Mouse (Mus musculus): ENCODE data around the gene Dbx1.

The Dbx1 gene

DNA sequence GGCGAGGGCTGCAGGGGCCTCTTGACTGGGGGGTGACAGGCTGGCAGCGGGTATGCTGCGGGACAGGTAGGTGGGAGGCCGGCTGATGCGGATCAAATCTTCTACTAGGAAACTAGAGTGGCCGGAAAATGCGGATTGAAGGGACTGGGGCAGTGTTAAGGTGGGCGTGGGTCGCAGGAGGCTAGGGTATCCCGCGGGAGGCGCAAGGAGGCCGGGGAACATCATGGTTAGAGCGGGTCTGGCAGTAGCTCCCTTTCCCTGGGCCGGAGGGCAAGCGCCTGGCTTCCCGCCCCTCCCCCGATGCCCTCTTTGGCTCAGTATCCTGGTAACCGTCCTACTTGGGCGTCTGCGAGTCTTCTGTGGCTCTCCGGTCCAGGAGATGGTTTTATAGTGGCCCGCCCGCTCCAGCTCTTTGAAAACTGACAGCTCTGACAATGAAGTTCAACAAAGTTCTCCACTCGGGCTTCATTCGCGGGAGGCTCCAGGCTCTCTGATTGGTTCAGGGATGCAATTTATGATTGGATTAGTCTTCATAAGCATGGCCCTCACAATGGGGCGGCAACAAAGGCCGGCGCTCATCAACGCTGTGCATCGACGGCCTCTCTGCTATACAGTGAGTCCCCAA, at the start of gene Dbx1:
Dbx1 (minus strand) TSS at position 359 of the 625 bp plus-strand sequence.
- no peak for DNase-seq (ENCODE audit: low read depth, low spot score)

DNA sequence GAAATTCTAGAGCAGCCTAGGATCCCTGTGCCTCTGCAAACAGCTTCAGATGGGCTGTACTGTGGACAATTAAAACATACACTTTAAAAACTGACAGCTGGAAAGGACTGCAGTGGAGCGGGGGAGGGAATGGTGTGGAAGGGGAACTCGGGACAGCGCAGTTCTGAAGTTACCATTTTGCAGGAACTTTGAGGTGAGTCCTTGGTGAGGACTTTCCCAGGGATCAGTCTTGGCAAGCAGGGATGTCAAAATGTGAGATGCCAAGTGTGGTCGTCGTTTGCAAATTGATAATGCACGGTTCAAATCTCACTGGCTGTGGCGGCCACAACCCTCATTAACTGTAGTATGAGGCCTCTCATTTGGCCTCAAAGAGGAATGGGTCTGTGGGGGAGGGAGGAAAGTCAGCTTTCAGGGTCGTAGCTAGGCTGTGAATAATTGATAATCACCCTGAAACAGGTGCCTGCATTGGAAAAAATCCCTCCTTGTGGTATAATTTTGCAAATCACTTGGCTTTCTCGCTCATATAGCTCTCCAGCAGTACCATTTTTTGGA, 42.3 kb upstream of the Dbx1 start:
- DNase-seq (ENCODE audit: low read depth, low spot score): no peak

DNA sequence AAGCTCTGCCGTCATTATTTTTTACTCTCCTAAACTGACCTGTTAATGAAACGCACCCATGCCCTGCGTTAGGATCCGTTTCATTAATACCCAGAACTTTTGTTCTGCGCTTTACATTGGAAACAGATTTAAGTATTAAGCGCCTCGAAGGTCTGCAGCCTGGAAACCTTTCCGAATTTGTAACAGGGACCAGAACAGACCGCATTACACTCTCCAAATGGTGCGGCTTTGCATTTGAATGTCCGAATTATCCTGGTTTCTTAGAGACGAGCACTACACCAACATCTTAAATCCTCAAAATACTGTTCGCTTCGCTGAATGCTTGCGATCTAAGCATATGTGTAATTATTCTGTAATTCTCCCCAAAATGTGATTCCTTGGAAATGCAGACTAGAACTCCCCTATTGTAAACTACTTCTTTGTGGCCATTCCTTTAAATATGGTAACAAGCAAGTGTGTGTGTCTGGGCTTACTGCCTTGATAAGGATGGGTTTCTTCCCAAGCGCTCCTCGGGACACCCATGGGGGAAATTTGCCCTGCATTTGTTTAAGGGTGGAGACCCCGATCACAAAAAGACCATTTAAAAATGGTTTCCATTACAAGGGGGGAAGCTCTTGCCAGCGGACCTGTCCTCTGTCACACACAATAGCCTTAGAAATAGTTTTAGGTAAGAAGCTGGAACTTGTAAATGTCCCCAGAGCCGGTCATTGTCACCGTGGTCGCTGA, 41.6 kb upstream of the Dbx1 start:
- no peak for DNase-seq (ENCODE audit: low read depth, low spot score)

DNA sequence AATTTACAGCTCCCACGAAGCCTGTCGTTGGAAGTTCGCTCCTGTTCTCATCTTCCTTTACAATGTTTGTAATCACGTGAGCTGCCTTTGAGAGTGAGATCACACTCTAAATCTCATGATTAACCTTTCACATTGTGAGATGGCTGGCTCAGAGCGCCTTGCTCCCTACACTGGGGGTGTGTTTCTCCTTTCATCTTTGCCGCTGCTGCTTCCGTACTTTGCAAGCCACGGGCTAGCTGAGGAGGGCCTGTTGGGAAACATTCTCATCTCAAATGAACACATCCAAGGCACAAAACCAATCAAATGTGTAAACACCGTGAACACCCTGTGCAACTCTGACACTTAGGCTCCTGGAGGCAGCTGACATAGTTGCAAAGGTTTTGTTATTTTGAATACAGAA, 40.5 kb upstream of the Dbx1 start:
- DNase-seq (ENCODE audit: low read depth, low spot score): peak; percentile 2

DNA sequence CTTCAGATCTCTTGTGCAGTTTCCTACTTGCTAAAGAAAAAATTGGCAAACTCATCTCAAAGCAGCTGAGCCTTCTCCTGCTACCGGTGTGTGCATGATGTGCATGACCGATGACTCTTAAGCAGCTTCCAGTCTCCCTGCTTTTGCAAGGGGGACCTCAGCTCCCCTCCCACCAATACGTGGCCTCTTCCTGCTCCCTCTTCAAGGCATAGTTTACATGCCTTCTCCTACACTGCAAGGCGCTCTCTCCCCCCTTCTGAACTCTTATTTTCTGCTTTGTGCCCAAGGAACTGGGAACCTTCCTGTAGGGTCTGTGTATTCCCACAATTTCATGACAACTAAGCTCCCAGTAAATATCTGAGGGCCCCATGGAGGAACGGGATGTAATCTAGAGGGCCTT, 40.0 kb upstream of the Dbx1 start:
- no peak for DNase-seq (ENCODE audit: low read depth, low spot score)

DNA sequence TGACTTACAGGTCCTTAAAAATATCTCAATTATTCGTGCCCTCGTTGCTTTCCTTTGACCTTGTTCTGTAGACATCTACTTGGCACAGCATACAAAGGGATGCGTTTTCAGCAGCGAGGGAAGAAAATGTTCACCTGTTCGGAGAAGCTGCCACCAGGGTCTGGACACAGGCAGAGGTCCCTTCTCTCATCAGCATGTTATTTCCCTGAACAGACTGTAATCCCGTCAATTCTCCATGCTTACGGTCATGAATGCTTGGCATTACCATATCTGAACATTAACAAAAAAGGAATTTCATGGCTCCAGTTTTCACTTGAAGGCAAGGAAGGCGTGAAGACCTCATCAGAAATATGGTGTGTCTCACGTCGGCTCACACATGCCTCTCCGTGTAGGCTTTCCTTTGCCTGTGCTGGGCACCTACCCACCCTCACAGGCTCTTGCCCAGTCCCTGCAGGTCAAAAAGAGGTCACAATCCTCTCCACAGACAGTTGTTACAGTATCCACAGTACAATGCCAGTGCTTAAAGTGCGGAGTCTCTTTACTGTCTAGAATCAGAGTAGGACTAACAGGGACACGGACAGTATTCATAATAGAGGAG, 31.7 kb upstream of the Dbx1 start:
- DNase-seq (ENCODE audit: low read depth, low spot score): no peak

DNA sequence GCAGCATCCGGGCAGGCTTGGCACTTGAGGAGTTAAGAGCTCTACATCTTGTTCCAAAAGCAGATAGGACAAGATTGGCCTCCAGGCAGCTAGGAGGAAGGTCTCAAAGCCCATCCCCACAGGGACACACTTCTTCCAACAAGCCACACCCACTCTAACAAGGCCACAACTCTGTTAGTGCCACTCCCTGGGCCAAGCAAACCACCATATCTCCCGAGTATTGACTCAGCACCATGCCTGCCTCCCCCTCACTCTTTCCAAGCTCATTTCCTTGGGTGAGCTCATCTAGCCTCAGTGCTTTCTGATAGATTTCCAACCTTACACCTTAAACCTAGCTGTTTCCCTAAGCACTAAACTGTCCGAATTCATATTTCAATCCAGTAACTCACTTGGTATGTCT, 26.9 kb upstream of the Dbx1 start:
- DNase-seq (ENCODE audit: low read depth, low spot score): no peak

DNA sequence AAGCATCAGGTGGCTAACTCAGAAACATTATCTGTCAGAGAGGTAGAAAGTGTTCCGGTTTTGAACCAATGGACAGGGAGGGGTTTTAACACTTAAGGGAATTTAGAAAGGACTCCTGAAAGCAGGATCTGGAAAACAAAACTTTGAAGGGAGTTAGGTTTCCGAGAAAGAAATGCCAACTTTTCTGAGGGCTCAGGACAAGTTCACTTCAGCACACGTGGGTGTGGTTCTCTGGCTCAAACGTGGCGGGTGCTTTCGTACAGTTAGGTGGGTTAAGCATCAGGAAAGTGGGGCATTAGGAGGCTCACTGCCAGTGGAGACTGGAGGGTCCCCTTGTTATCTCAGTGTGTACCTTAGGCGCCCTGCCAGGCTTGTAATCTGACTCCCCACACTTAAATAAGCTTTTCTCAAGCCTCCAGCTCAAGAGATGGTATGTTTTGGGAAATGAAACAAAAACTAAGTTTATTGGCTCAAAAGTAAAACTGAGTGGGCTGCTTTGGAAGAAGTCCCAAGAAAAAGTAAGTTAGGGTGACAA, 25.9 kb upstream of the Dbx1 start:
- DNase-seq (ENCODE audit: low read depth, low spot score): no peak

DNA sequence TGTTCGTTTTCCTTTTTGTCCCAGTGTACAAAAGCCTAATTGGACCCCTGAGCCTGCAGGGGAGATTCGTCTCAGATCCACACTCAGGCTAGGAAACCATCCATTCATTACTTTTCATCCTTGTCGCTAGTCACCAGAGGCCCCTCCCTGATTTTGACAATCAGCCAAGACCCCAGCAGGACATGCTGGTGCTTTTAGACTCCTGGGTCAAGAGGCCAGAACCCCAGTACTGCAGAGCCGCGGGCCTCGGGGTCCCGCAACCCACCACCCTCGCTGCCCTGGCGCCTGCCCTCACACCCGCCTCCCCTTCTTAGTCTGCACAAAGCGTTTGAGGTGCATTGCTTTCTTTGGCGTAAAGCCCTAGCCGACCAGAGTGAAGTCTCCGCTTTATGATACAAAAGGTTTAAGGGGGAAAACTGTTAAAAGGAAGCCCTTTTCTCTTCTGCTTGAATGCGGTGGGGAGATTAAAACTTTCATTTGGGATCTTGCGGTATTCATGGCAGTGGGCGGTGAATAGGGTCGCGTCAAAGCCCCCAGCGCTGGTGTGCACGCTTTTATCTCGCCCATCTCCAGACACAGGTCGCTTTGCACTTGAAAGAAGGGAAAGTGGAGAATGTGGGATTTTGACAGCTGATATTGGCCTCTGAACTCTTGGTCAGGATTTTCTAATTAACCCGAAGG, 25.3 kb upstream of the Dbx1 start:
- DNase-seq (ENCODE audit: low read depth, low spot score): no peak

DNA sequence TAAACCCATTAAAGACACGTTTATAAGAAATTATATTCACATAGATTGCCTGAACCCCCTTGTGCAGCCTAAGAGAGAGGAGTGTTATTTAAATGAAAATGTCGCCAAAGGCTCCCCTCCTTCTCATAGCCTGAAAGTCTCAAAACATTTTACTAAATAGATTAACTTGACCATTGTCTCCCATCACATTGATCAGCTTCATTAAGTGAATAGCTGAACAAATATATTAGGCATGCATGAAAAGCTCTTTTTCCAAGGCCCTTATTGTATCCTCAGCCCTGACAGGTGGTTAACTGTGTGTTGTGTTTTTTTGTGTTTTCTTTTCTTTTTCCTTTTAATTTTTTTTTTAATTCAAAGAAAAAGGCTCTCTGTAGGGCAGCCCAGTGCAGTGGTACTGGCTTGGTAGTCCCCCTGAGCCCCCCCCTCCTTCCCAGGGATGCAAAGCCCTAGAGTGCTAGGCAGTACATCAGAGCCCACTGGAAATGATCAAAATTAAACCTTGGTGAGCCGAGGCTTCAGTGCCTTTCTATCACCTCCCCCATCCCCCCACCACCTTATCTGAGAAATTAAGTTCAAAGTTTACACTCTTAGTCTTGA, 4.2 kb upstream of the Dbx1 start:
- no peak for DNase-seq (ENCODE audit: low read depth, low spot score)

DNA sequence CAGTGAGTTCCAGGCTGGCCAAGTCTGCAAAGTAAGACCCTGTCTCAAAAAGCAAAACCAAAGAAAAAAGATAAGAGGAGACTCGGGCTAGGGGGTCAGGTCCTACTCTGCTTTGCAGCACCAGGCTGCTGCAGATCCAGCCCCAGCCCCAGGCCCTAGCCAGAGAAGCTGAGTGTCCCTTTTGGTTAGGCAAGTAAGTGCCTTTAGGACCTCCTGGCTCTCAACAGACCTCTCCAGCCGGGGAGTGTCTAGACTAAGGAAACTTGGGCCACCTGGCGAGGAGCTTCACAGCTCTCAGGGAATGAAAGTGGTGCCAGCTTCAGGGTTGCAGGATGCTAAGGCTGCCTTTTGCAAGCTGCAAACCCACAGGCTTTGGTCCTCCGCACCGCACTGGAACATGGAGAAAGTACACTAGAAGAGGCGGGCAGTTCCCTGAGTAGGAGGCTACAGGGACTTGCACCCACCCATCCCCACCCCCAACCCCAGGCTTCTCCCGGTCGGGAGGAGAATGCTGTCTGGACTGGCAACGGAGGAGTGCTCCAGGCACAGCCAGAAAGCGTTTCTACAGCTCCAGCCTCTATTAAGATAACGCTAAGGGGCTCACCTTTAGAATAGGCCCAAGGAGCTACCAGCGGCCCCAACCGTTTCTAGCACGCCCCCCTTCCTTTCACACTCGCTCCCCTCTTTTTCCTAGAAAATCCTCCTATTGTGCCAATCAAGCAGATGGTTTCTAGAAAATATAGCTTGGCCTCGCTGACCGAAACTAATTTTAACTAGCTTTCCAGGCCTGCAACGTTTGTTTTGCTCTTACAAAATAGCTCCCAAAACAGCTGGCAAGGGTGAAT, 3.4 kb upstream of the Dbx1 start:
- no peak for DNase-seq (ENCODE audit: low read depth, low spot score)

DNA sequence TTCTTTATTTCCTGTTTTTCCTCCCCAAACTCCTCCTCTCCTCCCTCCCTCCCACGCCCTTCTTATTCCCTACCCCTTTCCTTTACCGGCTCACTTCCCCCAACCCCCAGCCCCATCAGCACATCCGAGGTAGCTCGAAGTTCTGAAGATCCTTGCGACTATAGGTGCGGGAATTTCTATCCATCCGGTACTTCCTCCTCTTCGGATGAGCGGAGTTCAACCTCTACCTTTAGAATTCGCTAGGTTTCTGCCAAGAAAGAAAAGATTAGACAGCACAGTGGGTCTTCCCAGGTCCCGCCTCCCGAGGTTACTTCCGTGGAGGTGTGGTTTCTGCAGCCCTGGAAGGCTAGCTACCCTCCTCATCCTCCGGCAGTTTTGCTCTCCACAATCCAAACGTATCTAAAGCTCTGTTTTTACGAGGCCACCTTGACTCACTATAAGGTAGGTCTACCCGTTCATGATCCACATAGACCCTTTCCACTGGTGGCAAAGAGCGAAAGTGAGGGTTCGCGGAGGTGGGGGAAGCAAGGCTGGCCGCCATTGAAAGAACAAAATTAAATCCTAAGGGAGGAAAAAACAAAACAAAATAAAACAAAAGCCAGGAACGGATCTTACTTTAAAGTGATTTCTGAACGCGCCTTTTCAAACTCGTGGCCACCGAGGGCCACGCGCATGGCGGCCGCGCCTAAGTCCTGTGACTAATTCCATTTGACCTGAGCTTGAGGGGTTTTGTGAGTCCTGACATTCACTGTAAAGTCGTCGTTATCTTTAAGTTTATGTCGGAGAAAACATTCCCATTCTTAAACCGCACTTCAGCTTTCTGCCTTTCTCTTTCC, 2.5 kb upstream of the Dbx1 start:
- no peak for DNase-seq (ENCODE audit: low read depth, low spot score)

DNA sequence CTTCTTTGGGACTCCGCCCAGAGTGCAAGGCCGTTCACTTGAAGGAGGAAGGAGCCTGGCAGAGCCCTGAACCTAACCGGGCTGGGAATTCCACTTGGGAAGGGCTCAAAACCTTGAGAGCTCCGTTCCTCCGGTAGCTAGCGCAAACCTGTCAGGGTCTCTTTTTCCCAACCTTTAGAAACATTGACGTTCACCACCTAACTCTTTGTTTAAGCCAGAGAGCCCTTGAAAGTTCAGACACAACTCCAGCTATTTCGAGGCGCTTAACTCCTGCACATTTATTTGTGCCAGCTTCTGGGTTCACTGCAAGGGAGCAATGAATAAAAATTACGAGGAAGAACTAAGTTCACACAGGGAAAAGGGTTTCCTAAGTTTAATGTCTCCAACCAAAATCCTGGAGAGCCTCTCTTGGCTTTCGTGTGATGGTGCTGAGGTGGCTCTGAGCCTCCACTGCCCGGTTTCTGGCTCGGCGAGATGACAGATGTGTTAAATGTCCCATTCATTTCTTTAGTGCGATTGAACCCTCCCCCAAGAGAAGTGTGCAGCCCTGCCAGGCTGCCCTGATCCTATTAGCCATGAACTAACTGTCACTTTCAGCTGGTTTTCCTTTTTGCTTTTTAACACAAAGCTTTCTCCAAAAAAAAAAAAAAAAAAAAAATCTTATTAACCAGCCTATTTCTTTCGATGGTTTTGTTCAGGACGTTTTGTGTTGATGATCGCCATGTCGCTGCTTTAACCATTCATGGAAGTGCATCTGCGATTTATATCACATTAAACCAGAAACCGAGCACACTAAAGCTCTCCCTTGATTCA, 1.4 kb upstream of the Dbx1 start:
- DNase-seq (ENCODE audit: low read depth, low spot score): no peak

DNA sequence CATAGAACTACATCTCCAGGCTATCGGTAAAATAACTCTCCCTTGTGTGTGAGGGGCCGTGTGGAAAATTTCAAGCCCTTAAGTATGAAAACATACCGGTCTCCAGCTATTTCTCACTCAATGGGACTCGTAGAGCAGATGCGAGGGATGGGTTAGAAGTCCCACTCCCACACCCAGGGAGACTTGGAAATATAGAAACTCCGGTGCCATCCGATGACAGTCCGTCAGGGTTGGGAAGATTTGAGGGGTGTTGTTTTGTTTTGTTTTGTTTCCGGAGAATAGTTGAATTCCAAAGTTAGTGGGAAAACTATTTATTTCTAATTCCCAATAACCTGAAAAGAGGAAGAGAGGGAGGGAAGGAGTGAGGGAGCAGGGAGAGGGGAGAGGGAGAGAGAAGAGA, 632 bp upstream of the Dbx1 start:
- DNase-seq (ENCODE audit: low read depth, low spot score): no peak

DNA sequence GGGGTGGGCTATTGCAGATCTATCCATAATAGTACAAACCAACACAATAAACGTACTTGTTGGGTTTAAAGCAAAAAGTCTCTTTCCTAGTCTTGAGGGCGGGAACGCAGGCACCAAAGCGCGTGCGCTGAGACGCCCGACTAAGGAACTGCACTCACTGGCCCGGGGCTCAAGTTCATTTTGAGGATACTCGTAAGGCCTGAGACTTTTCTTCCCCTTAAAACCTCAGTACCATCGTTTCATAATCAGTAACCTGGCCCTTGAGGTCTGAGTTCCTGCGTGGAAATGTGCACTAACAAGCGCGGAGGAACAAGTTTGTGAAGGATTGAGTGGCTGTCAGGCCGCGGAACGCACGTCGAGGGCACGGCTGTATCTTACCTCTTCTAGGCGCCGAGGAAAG, 678 bp downstream of the Dbx1 start:
- DNase-seq (ENCODE audit: low read depth, low spot score): no peak

DNA sequence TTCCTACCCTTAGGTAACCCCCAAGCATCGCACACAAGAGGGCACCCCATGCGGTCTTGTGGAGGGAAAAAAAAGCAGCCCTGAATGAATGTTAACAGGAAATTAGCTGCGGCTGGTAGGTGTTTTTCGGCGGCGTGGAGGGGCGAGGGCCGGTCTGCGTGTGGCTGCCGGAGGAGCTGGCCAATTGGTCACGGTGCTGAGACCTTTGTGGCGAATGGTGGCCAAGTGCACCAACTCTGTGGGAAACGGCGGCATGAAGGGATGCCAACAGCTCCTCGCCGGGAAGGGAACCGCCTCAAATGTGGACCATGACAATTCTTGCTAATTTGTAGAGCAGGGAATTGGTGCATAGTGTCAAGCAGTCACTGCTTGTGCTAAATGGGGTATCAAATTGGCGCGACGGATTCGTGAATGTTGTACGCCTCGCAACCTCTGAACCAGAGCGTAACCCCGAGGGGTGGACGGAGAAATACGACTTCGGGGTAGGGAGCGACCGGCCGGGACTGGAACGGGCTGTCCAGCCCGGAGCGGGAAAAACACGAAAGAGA, 1.5 kb downstream of the Dbx1 start:
- peak; percentile 40 for DNase-seq (ENCODE audit: low read depth, low spot score)

DNA sequence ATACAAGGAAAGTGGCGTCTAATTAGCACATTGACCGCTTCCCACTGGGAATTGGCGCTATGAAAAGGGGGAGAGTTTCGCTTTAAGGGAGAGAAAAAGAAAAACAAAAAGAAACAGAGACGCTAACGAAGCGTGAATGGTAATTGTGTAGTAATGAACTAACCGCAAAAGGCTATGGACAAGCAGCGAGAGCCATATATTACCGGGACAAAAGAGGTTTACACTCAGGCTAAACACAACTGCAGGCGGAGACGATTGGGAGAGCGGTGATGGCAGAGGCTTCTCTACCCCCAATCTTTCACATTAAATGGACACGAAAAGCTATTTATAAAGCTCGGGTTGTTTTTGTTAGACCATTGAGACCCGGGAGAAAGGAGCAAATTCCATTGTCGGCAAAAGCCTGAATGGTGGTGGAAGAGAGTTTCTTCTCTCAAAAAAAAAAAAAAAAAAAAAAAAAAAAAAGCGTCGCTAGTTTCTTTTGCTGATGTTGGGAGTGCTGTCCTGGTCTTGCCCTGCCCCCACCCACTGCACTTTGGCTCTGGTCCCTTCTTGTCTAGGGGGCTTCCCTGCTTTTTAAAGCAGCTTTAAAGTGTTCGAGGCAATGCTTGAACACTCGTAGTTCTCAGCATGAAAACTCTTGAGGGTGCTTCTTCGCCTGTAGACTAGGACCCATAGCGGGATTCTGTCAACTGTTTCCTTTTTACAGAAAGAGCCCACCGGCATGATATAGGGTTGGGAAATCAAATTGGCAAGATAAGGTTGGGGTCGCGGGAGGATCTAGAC, 2.2 kb downstream of the Dbx1 start:
- no peak for DNase-seq (ENCODE audit: low read depth, low spot score)

Measured in CD4-positive, CD25-positive, alpha-beta regulatory T cell, adult 2 months (primary cell).